Mouse (Mus musculus) limb, embryonic 10.5 days (tissue): Measurements from ENCODE around the gene 4931406C07Rik. TPM values are rescaled to one million over a fixed set of nuclear protein-coding genes. Genes with fewer than 3 reads are reported as not detected.

Experiments used
- DNase-seq: peaks from one replicate; pipeline ENCODE4 v3.0.0-alpha.2; 2017; ENCODE audit warnings: low spot score
- H3K27ac ChIP-seq: fragments of 300-500 bp; sonication (generic); 2 replicates; pipeline ENCODE4 v1.5.1; 2016; ENCODE audit warnings: mild to moderate bottlenecking
- H3K27me3 ChIP-seq: fragments of 300-500 bp; sonication (generic); 2 replicates; pipeline ENCODE4 v1.6.1; 2016; ENCODE audit warnings: low read depth, mild to moderate bottlenecking; ENCODE audit not compliant: poor library complexity, severe bottlenecking
- H3K36me3 ChIP-seq: fragments of 300-500 bp; sonication (generic); 2 replicates; pipeline ENCODE4 v1.6.1; 2016; ENCODE audit warnings: mild to moderate bottlenecking, moderate library complexity
- H3K4me1 ChIP-seq: fragments of 300-500 bp; sonication (generic); 2 replicates; pipeline ENCODE4 v1.6.1; 2016
- H3K4me3 ChIP-seq: fragments of 300-500 bp; sonication (generic); 2 replicates; pipeline ENCODE4 v1.5.1; 2016; ENCODE audit warnings: mild to moderate bottlenecking, moderate library complexity
- H3K9me3 ChIP-seq: fragments of 300-500 bp; sonication (generic); replicated peaks from 2 replicates; pipeline ENCODE4 v1.6.1; 2016; ENCODE audit warnings: mild to moderate bottlenecking
- WGBS: fragments of 180-500 bp; shearing (Covaris S2); methylation state at CpG from one replicate; pipeline ENCODE4 v1.1.7; 2016; 5-methylcytosine and 5-hydroxymethylcytosine counted together
- microRNA-seq: library from miRNA; unstranded; fragments of <30 nt; microRNA quantifications from one replicate; pipeline ENCODE4, GENCODE M21; 2017
- polyA plus RNA-seq: library from polyadenylated mRNA; unstranded; fragments of >200 nt; fragmentation: Nextera tagmentation; extraction: Ambion mirVana; gene quantifications from 2 replicates; pipeline ENCODE4 v1.2.1, GENCODE M21; 2016

The 4931406C07Rik gene
- polyA plus RNA-seq, 1 experiment from 2014 or later, result 7.1 TPM

DNA sequence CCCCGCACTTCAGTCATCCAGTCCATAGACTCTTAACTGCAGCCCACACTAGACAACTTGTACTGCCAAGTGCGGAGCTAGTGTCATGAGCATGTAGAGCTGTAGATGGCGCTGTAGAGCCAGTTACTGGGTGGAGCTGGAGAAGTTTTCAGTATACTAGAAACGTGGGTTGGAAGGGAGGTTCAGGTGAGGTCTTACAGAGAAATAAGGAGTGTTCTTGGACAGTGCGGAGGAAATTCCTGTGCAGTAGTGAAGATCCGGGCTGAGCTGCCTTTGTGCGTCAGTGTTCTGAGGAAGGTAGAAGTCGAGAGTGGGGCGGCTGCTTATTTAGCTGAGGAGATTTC, 64.7 kb downstream of the 4931406C07Rik start:
- DNase-seq, result peak; percentile 65
- peaks cover 32% of the 10 kb centered on the region for H3K4me1 ChIP-seq
- no peak overlapping the region for H3K4me3 ChIP-seq
- H3K27ac ChIP-seq, result no peak overlapping the region
- peaks cover 33% of the 10 kb centered on the region for H3K27me3 ChIP-seq
- 52% methylated on average over 9 of the region's 9 CpGs for WGBS
- H3K36me3 ChIP-seq, result no peaks in the 10 kb centered on the region
- H3K9me3 ChIP-seq, result no peaks in the 10 kb centered on the region

- H3K36me3 ChIP-seq, result no peaks in the 10 kb centered on the region
- H3K4me3 ChIP-seq, result no peak overlapping the region
- no peaks in the 10 kb centered on the region for H3K9me3 ChIP-seq
- H3K27me3 ChIP-seq, result peaks cover 33% of the 10 kb centered on the region
- WGBS, result 66% methylated on average over 6 of the region's 6 CpGs
- H3K4me1 ChIP-seq, result peaks cover 32% of the 10 kb centered on the region
- H3K27ac ChIP-seq, result no peak overlapping the region
- DNase-seq, result no peak
Measured at GRCm38 (mm10) chr9:15240863-15241595, 65.2 kb downstream of the 4931406C07Rik start.

DNA sequence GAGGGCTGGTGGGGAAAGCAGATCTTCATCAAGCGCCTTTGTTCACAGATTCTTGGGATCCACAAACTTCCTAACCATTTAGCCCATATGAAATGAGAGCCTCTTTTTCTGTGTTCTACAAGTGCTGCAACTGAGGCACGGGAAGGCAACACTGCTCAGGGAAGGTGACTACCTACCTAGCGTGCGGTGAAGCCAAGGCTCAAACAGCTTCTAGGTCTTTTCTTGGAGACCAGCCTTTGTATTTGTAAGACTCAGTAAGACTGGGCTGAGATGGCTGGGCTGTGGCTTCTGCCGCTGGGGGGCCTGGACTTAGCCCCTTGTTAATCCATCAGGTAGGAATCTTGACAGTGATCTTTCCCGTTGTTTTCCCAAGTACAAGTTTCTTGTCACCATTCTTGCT, 66.2 kb downstream of the 4931406C07Rik start:
- Histone ChIP-seq H3K36me3 (no peaks in the 10 kb centered on the region), H3K27me3 (peaks cover 33% of the 10 kb centered on the region), H3K9me3 (no peaks in the 10 kb centered on the region), H3K4me1 (peaks cover 25% of the 10 kb centered on the region), H3K4me3 (no peak overlapping the region), H3K27ac (no peak overlapping the region)
- DNase-seq, result no peak
- 90% methylated on average over 6 of the region's 6 CpGs for WGBS

GRCm38 (mm10) chr9:15239042-15239925, 67.0 kb downstream of the 4931406C07Rik start, which contains the start of gene Vstm5:
Gene Vstm5 (plus strand): TSS chr9:15239045.
- H3K4me1 ChIP-seq, result peaks cover 20% of the 10 kb centered on the region
- peaks cover 33% of the 10 kb centered on the region for H3K27me3 ChIP-seq
- 6% methylated on average over 35 of the region's 35 CpGs for WGBS
- no peaks in the 10 kb centered on the region for H3K9me3 ChIP-seq
- no peaks in the 10 kb centered on the region for H3K36me3 ChIP-seq
- H3K27ac ChIP-seq, result peak within 1 kb of the TSS; percentile 59
- peak within 1 kb of the TSS; percentile 56 for H3K4me3 ChIP-seq
- peak; percentile 57 for DNase-seq

DNA sequence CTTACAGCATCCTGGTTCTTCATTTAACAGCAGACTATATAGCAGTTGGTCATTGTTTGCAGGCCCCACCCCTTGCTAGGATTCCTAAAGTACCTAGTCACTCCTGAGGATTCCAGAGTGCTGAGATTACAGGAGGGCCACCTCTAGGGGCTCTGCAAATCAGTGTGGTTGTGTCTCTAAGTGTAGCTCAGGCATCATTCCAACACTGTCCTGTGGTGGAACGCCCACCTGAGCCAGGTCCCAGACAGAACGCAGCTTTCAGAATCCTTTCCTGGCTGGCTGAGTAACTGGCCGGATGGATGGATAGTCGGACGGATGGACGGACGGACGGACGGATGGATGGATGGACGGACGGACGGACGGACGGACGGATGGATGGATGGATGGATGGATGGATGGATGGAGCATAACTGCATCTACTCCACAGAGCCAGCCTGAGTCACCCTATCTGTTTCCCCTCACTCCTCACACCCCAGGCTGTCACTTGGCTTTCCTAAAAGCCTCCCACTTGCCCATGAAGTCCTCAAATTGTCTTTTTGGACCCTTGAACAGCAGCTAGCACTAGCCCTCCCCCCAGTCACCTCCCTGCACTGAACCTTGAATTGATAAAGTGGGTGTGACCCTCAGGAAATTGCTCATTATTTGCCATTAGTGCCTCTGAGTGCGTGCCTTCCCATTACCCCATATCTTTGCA, 67.8 kb downstream of the 4931406C07Rik start:
- Histone ChIP-seq H3K36me3 (no peaks in the 10 kb centered on the region), H3K27me3 (peaks cover 33% of the 10 kb centered on the region), H3K4me3 (peak overlapping the region; percentile 56), H3K27ac (no peak overlapping the region), H3K4me1 (peaks cover 20% of the 10 kb centered on the region), H3K9me3 (no peaks in the 10 kb centered on the region)
- 79% methylated on average over 16 of the region's 16 CpGs for WGBS
- no peak for DNase-seq

- 67% methylated on average over 14 of the region's 14 CpGs for WGBS
- Histone ChIP-seq H3K27me3 (peaks cover 33% of the 10 kb centered on the region), H3K27ac (no peak overlapping the region), H3K9me3 (no peaks in the 10 kb centered on the region), H3K4me1 (peaks cover 20% of the 10 kb centered on the region), H3K4me3 (no peak overlapping the region), H3K36me3 (no peaks in the 10 kb centered on the region)
- DNase-seq, result no peak
Measured at GRCm38 (mm10) chr9:15237516-15238296, 68.5 kb downstream of the 4931406C07Rik start.

GRCm38 (mm10) chr9:15235986-15236385, 70.3 kb downstream of the 4931406C07Rik start:
- Histone ChIP-seq H3K4me1 (peaks cover 20% of the 10 kb centered on the region), H3K36me3 (no peaks in the 10 kb centered on the region), H3K27ac (no peak overlapping the region), H3K4me3 (no peak overlapping the region), H3K27me3 (peaks cover 33% of the 10 kb centered on the region), H3K9me3 (no peaks in the 10 kb centered on the region)
- DNase-seq, result no peak
- 77% methylated on average over 3 of the region's 3 CpGs for WGBS

DNA sequence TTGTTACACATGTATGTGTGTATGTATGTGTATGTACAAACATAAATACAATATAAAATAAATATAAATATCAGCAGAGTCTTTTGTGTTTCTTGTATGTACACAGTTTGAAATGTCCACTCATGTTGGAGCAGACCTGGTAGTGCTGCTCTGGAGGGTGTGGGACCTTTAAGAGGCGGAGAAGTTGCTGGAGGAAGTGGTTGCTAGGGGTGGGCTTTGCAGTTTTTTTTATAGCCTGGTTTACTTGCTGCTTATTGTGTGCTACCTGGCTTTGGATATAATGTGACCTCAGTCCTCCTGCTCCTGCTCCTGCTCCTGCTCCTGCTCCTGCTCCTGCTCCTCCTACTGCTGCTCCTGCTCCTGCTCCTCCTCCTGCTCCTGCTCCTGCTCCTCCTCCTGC, 72.6 kb downstream of the 4931406C07Rik start:
- no peaks in the 10 kb centered on the region for H3K9me3 ChIP-seq
- H3K36me3 ChIP-seq, result no peaks in the 10 kb centered on the region
- H3K27me3 ChIP-seq, result peaks cover 13% of the 10 kb centered on the region
- no peak overlapping the region for H3K27ac ChIP-seq
- H3K4me3 ChIP-seq, result no peak overlapping the region
- WGBS, result 89% methylated on average over 1 of the region's 1 CpGs
- H3K4me1 ChIP-seq, result peaks cover 9% of the 10 kb centered on the region
- no peak for DNase-seq

Small RNAs within 50 kb of the gene (microRNA-seq; reads per million reads assigned to microRNA genes)
- not detected for gene Gm49349
- 2.1 reads per million for gene mmu-mir-7650

Other genes starting within 250 kb of the 4931406C07Rik start
- not detected in 2 replicates for gene Hephl1, start 194.3 kb downstream of the 4931406C07Rik start, polyA plus RNA-seq
- 1.1 and 1.2 TPM in 2 replicates for gene Vstm5, start 67.4 kb downstream of the 4931406C07Rik start, polyA plus RNA-seq
- 38.5 and 40.5 TPM in 2 replicates for gene Med17, start 26.5 kb downstream of the 4931406C07Rik start, polyA plus RNA-seq
- 90.8 and 101 TPM in 2 replicates for gene Taf1d, start 234 bp downstream of the 4931406C07Rik start, polyA plus RNA-seq
- gene Cep295, start 51.3 kb upstream of the 4931406C07Rik start, polyA plus RNA-seq, result 22.3 and 23.6 TPM in 2 replicates
- 2.4 and 2.7 TPM in 2 replicates for gene Smco4, start 187.0 kb upstream of the 4931406C07Rik start, polyA plus RNA-seq